Mouse (Mus musculus) cerebellum, adult 11 months (tissue): ENCODE data around the gene Pdrg1.

Experiments
- DNase-seq: peaks from one replicate; pipeline ENCODE4 v3.0.0; 2022

Pdrg1 gene

DNA sequence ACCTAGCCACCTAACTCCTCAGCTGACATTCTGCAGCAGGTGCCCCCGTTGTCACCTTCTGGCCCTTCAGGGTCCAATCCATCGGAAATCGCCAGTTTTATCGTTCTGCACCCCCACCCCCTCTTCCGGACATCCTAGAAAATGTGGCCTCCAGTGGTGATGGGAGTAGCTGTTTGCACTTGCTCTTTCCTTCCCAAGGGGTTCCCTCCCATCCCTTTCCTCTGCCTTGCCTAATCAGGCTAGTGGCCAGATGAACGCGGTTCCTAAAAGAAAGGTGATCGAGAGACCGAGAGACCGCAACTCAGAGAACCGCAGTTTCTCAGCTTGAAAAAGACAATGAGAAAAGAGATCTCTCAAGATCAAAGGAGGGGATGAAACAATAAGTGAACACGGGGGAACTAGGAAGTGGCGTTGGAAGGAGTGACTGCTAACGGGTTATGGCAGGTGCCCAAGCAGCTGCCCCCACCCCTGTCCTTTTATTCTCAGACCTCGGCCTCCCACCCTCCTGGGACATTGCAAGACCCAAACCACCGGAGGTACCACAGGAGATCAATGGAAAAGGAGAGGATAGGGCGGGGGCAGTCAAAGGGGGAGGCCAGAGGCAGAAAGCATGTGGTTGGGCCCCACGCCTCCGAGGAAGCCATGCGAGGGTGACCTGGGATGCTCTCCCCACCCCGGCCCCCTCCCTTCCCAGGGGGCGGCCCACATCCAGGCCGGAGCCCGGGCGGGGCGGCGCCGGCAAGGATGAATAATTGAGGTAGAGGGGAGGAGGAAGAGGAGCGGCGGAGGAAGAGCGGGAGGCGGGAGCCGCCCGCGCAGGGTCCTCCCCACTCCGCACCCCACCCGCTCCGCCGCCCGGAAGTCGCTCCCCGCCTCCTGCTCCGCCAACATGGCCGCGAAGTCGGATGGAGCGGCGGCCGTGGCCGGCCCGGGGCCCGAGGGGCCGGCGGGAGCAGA, 16.2 kb upstream of the Pdrg1 start, which contains the start of gene Xkr7:
Gene Xkr7, plus strand, starts transcription at position 727 of the 957 bp plus-strand sequence.
- peak; percentile 68 for DNase-seq

DNA sequence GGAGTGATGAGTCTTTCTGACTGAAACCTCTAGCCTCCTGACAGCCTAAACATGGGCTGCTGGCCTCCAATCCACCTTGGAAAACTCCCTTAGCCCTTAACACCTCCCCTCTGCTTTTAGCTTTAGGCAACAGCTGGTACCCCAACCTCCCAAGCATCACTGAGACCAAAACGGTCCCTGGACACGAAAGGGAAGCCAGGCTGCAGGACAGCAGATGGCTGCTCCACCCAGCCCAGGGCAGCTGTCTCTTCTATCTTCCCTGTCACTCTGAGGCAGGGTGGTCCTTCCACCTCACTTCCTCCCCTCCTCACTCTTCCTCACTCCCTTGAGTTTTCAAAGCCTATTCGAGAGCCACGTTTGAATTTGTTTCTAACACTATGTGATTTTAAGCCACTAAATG, 15.2 kb upstream of the Pdrg1 start:
- DNase-seq, result no peak

DNA sequence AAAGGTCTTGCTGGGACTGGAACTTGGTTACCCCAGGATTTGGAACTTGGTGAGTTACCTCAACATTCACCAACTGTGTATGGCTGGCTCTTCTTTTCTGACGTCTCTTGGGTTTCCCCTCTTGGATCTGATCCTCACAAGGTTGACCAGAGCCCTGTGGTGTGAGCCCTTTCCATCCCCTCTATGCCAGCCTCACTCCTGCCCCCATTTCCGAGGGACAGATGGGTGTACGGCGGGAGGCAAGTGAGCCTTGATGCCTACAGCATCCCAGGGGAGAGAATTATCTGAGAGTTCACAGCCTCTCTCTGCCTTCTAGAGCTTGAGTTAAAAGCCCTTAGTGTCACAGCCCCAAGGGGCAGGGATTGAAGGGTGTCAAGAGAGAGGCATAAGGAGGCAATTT, 12.3 kb upstream of the Pdrg1 start:
- DNase-seq, result no peak

DNA sequence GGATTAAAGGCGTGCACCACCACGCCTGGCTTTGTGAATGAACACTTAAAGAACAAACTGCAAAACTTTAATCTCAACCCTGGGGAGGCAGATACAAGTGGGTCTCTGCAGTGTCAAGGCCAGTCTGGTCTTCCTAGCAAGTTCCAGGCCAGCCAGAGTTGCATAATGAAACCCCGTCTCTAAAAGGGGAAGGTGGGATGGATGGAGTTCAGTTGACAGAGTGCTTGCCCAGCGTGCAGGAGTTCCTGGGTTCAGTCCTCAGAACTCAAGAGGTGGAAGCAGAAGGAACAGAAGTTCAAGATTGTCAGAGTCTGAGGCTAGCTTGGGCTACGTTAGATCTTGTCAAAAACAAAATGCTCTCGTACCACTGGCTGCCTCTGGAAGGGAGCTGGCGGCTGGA, 10.8 kb upstream of the Pdrg1 start:
- no peak for DNase-seq

DNA sequence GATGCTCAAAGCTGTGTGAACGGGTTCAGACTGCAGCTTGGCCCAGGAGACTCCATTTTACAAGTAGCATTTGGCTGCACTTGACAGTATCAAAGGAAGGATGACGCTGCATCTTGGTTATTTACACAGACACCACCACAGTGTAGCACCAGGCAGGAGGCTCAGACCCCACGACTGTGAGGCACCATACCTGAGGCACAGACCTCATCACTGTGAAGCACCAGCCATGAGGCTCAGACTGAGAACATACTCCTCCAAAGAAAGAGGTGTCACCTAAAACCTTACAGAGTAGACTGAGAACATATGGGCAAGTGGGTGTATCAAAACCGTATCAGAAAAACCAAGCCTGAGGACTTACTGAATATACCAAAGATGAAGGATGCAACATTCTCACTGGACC, 7.6 kb upstream of the Pdrg1 start:
- DNase-seq, result no peak

DNA sequence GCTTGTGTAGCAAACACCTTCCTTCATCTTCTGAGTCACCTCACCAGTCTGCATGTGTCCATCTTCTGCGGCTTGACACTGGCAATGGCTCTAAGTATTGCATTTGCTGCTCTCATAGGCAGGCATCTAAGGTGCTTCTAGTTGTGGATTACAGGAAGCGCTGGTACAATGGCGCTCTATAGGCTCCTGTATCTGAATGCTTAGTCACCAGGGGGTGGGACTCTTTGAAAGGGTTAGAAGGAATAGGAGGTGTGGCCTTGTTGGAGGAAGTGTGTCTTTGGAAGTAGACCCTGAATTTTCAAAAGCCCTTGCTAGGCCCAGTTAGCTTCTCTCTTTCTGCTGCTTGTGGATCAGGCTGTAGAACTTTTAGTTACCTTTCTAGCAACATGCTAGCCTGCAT, 5.9 kb upstream of the Pdrg1 start:
- DNase-seq, result no peak

DNA sequence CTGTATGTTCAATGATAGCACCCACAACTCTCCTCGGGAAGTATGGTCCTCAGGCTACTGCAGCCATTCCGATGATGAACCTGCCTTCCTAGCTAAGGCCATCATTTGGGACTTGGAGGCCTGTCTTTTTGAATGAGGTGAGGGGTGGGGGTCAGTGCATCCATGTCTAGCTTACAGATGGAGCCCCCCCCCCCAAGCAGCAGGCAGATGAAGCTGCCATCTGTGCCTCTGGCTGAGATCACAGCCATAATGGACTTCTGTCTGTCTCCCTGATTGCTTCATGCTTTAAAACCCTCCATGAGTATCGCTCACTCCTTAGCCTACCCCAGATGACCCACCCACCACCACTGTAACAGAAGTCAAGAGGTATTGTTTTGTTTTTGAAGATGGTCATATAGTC, 4.1 kb upstream of the Pdrg1 start:
- no peak for DNase-seq

DNA sequence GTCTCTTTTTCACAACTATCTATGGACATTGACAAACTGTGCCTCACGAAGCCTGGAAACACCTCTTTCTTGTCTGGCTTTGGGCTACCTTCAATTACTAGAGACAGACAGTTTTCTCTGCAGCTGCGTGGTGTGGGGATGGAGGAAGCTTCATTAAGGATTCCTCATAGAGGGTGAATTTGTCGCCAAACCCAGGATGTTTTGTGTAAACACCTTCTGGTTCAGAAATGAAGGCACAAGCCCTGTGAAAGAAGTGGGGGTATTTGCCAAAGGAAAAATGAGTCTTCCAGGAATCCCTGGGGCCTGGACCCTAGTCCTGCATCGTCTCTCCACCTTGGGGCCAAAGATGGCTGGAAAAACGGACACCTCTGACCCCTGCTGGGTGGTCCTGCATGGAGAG, 1.6 kb upstream of the Pdrg1 start:
- DNase-seq, result no peak

DNA sequence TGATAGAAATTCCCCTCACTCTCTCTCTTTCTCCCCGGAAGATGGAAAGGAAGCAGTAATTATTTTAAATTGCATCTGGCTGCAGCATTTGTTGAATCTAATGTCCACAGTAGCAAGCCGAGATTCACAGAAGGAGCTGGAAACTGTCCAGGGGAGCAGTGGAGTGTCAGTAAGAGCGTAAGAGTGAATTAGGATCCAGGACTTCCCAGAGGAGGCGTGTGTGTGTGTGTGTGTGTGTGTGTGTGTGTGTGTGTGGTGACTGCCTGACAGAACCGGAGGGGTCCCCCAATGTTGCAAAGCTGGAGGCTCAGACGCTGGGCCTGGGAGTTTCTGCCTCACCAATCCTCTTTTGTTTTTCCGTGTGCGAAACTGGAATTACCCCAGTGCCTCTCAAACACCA, 577 bp upstream of the Pdrg1 start:
- DNase-seq, result peak; percentile 54

DNA sequence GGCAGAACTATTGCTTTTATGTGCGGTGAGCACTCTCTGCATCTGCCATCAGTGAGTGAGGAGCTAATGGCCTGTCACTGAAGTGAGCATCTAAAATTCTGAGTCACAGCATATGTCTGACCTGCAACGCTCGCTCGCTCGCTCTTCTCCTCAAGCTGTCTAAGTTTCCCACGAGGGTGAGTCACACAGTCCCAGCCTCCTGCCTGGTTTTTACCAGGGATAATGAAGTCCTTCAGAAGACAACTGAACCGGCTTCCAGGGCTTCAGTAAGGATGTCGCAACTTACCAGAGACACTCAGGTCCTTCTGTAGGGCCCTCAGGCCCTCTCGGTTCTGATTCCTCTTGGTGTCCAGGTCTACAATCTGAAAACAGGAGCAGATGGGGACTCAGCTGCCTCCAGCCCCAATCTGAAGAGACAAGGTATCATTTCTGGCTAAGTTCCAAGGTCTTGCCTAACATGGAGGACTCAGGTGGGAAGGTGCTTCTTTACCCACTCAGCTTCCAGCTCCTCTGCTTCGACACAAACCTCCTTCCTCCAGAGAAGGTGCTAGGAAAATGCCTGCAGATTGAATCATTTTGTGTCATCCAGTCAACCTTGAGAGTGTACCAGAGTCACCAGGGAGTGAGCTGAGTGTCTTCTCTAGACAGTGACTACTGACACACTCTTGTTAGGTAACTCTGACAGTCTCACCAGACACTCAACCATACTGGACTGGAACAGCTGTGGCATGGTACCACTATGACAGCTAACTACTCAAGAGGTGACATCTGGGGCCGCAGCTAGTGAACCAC, 1.3 kb downstream of the Pdrg1 start:
- no peak for DNase-seq

DNA sequence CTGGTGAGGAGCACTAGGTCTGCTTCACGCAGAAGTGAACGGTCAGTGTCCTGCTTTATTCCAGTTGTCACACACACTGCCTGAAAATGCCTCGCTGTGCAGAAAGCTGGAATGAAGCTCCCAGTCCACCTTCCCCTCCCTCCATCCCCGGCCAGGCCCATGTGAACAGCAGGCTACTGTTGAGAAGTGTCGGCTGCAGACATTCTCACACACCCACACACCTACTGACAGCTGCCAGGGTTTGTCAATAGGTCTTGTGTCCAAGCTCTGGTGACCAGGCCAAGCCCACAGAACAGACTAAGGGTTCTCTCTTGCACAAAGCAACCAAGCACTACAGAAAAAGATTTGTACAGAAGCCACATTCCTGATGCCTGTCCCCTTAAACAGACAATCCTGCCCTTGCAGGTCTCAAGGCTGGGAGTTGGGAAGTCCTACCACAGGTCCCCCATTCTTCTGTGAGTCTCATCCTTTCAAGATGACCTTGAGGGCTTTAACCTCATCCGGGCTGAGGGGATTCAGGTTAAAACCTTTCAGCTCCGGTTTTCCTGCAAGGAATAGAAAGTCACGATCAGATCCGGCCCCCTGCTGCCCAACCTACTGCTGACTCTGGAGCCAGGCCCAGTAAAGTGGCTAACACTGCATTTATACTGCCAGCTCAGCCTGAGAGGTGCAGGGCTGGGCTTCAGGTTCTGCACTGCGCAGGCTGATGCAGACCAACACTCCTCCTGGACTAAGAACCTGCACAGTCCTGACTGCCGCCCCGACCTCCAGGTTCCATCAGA, 5.8 kb downstream of the Pdrg1 start:
- no peak for DNase-seq

DNA sequence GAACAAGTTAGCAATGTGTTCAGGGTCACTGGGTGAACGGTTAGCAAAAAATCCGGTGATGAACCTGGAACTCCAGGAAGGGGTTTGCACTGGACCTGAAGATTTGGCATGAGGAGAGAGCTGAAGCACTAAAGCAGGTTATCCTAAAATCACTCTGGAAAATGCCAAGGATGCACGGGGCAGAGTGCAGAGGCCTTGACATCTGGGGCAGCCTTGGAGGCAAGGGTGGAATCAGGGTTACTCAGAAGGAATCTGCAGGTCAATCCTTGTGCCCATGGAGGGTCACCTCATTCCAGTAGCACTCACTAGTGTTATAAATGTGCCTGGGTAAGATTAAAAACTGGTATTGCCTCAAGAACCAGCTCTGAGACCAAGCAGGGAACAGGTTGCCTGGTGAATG, 9.2 kb downstream of the Pdrg1 start:
- DNase-seq, result no peak

DNA sequence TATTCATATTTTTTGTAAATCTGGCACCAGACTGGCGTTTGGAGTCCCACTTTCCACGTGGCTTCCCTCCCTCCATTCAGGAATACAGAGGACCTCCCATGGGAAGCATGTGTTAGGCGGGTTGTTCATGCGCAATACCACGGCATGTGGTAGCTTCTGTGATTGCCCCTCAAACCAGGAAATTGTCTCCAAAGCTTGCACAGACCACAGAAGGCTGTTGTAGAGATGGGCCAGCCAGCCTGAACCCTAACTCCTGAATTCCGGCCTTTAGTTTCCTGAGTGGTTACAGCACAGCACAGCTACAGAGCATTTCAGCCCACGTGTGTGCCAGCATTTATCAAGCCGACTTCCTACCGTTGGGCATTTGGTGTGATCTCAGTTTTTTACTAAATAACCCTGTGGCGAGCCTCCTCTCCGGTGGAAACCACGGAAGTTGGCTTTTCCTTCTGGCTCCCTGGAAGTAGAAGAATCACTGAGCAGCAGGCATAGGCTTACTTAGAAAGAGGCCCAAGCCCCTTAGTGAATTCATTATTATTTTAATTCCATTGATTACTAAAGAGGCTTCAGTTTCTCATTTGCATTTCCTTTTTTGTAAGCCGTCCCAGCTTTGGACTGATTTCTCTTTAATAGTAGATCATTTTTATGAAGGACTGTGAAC, 11.4 kb downstream of the Pdrg1 start:
- DNase-seq, result no peak

DNA sequence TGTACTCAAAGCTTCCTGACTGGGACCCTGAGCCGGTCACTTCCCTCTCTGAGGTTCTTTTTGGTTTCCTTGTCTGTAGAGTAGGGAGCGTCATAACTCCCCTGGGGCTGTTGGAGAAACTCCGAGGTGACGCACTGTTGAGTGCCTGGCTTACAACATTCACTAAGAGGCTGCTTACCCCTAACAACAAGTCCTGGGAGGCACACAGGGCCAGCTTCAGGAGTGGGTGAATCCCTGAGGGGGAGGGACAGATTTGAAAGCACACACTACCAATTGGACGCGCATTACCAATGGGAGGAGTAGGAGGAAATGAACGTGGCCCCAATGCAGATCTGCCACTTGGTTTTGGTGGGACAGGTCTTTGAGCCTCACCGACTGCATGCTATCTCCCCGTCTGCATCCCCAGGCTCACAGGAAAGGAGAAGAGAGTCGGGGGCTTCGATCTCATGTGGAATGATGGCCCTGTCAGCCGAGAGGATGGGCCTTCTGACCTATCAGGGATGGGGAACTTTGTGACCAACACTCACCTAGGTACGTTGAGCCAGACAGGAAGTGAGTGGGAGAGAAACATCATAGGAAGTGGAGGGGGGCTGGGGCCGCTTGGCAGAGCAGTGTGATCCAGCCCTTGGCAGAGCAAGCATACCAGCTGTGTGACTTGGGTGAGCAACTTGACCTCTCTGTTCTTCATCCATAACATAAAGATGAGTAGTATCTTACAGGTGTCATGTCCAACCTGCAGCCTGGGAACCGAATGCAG, 12.6 kb downstream of the Pdrg1 start:
- DNase-seq, result no peak

DNA sequence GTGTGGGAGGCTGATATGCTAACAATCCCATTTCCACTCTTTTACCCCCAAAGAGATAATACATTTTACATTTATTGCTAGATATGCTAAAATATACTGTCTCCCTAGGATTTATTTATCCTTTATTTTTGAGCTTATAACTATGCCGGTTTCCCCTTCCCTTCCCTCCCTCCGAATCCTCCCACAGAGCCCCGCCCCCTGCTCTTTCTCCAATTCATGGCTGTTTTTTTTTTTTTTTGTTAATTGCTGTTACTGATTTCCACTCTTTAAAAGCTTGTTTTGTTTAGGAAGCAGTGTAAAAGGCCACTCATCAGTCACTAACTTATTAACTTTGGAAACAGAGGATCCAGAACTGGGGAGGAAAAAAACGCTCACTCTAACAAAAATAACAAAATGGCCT, 18.2 kb downstream of the Pdrg1 start:
- no peak for DNase-seq

DNA sequence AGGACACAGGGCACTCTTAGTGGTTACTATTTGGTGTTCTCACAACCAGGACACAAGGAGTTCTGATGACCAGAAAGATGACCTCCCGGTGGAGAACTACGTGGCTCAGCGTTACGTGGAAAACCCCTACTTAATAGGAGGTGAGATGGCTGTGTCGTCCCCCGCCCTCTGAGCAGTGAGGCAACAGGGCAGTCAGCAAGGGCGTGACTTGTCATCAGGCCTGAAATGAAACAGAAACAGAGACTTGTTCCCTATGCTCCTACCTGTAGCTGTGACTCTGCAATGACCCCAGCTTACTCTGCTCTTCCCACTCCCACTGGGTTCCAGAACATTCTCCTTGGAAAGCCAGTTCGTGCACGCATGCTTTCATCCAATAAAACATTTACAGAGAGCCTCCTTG, 23.7 kb downstream of the Pdrg1 start:
- DNase-seq, result no peak

DNA sequence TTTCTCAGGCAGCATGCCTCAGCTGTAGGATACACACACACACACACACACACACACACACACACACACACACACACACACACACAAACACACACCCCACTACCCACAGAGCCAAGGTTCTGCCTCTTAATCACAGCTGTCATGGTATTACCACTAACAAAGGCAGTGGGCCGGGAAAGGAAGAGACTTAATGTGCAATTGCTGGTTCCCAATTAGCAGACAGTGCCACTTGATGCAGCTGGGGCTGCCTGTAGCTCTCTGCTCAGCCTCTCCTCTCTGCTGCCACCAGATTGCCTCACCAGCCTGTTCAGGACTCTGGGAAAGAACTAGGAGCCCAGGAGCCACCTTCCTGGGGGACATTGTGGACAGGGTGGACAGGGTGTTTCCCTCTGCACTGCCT, 29.6 kb downstream of the Pdrg1 start:
- DNase-seq, result no peak

DNA sequence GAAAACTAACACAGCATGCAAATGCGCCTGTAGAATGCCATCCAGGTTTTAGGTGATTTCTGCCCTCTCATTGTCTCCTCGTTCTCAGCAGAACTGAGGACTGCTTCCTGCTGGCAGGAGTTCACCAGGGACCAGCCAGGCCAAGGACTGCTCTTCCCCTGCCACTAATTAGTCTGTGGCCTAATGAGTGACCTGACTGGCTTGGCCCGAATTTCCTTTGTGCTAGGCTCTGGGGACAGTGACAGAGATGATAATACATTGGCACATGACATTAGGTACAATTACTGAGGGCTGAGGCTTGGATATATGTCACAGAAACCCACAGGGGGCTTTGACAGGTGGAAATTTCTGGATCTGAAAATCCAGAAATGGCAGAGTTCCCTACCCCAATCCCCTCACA, 38.2 kb downstream of the Pdrg1 start:
- DNase-seq, result no peak

DNA sequence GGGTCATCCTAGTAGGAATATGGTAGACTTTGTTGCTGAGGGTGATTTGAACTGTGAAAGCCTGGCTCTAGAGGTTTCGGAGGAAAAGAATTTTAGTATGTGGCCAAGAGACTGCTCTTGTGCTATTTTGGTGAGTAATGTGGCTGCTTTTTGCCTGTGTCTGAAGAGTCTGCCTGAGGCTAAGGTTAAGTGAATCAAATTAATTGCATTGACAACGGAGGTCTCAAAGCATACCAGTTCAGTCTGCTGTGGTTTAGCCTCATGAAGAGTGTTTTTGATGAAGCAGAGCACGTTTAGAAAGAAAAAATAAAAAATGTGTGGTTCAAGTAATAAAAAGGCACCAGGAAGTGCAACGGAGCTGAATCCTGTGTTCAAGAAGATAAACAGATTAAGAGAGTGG, 49.7 kb downstream of the Pdrg1 start:
- DNase-seq, result no peak

DNA sequence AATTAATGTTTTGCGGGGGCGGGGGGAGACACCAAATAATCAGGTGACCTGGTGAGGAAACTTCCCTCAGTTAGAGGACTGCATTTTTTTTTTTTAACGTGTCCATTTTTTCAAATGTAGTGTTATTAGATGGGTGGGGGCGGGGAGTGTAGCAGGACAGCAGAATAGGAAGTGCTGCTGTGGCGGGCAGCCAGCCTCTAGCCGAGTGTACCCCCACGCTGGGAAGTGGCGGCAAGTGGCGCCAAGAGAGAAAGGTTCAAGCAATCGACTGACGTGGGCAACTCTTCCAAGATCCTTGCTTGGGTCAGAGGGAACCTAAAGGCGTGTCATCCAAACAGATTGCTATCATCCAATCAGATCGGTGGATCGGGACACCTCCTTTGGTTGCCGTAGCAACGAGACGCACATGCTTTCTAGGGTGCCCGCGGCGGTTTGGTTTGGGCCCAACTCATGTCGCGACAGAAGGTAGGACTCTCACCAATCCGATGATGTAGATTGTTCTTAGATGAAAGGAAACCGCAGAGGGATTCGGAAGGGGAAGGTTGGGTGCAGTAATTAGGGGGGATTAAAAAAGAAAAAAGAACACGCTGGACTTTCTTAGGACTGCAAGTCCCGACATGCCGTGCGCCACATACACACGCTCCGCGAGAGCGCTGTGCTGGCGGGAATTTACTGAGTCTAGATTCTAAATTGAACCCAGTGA, 53.0 kb downstream of the Pdrg1 start, which contains the start of gene Ttll9:
Gene Ttll9, plus strand, starts transcription at position 395 of the 703 bp plus-strand sequence.
- peak; percentile 69 for DNase-seq
